In genomic region chr2:118913551-118914276, GRCm38 (mm10) we compare ENCODE assay signal across 8 mouse cellular contexts. TPM values are rescaled to one million over a fixed set of nuclear protein-coding genes. Genes with fewer than 3 reads are reported as not detected.
DNase-seq lines count a peak whose midpoint lies in the region; ATAC-seq and TF ChIP-seq lines count a peak whose summit lies in the region.

No protein-coding gene starts in this region.

- no peak overlapping the region for H3K9ac ChIP-seq in heart, embryonic 11.5 days (ENCODE audit: low read depth, low read length)
- no peak overlapping the region for H3K9ac ChIP-seq in forebrain, embryonic 12.5 days

- H3K4me2 ChIP-seq in heart, embryonic 11.5 days: no peak overlapping the region
- no peak overlapping the region for H3K4me2 ChIP-seq in forebrain, embryonic 12.5 days

- H3K4me1 ChIP-seq in heart, embryonic 11.5 days (ENCODE audit: control insufficient read depth, insufficient read depth, low read length): peaks cover 28% of the 10 kb centered on the region
- H3K4me1 ChIP-seq in forebrain, embryonic 12.5 days: peaks cover 30% of the 10 kb centered on the region
- H3K4me1 ChIP-seq in lung, adult 2 months (ENCODE audit: control insufficient read depth, insufficient read depth, low read length): peaks cover 12% of the 10 kb centered on the region

- H3K27ac ChIP-seq in heart, embryonic 11.5 days (ENCODE audit: low read depth, low read length): no peak overlapping the region
- no peak overlapping the region for H3K27ac ChIP-seq in forebrain, embryonic 12.5 days

- 57% methylated on average over 11 of the region's 11 CpGs for WGBS in heart, embryonic 11.5 days (ENCODE audit: insufficient replicate concordance)
- 67% methylated on average over 11 of the region's 11 CpGs for WGBS in forebrain, embryonic 12.5 days
- WGBS in lung, adult 2 months: 59% methylated on average over 11 of the region's 11 CpGs

- no peak for ATAC-seq in heart, embryonic 11.5 days (replicated peaks; ENCODE audit: insufficient number of reproducible peaks, low FRiP score, low TSS enrichment)
- ATAC-seq in forebrain, embryonic 12.5 days (ENCODE audit: low FRiP score): 0 out of 2 replicates have a peak, but pooled peaks have one; percentile 37

- no peaks in the 10 kb centered on the region for H3K9me3 ChIP-seq in heart, embryonic 11.5 days (replicated peaks; ENCODE audit: control insufficient read depth, low read length)
- no peaks in the 10 kb centered on the region for H3K9me3 ChIP-seq in forebrain, embryonic 12.5 days

- H3K4me3 ChIP-seq in heart, embryonic 11.5 days (ENCODE audit: low read depth, low read length): no peak overlapping the region
- H3K4me3 ChIP-seq in forebrain, embryonic 12.5 days (replicated peaks): no peak overlapping the region
- no peak overlapping the region for H3K4me3 ChIP-seq in lung, adult 2 months (replicated peaks; ENCODE audit: extremely low read depth, low read depth, low read length)

- peak; percentile 93 for DNase-seq in heart, adult 11 months
- DNase-seq in adrenal gland, postnatal 36 days: peak; percentile 60 to 64
- DNase-seq in kidney, postnatal 36 days: peak; percentile 78 to 82
- no peak for DNase-seq in thymus, postnatal 36 days
- DNase-seq in lung, adult 2 months: no peak
- DNase-seq in right cerebral cortex, postnatal 36 days (ENCODE audit: low spot score in 2 of 2): no peak

- TF ChIP-seq CTCF in lung, adult 2 months (IDR thresholded peaks at IDR 0.05; ENCODE audit: insufficient read depth, low read length): no peak

- no peaks in the 10 kb centered on the region for H3K36me3 ChIP-seq in heart, embryonic 11.5 days (ENCODE audit: control insufficient read depth, insufficient read depth, low read length)
- H3K36me3 ChIP-seq in forebrain, embryonic 12.5 days (replicated peaks): peaks cover 16% of the 10 kb centered on the region; the same call in 1 of the 2 replicates

- TF ChIP-seq POLR2A in lung, adult 2 months (IDR thresholded peaks at IDR 0.05; ENCODE audit: borderline replicate concordance, extremely low read depth, low read depth, low read length): no peak

- H3K27me3 ChIP-seq in heart, embryonic 11.5 days (ENCODE audit: control insufficient read depth, insufficient read depth, low read length): no peaks in the 10 kb centered on the region
- H3K27me3 ChIP-seq in forebrain, embryonic 12.5 days: no peaks in the 10 kb centered on the region

RNA-seq across cellular contexts. Expression of gene Chst14, which starts 12.6 kb away (rescaled TPM):
- polyA plus RNA-seq in heart, embryonic 11.5 days (2014; fragmentation: Nextera tagmentation; extraction: Ambion mirVana): 19.6 and 22.3 TPM in 2 replicates
- total RNA-seq in adrenal gland, postnatal 36 days (2021): 10 to 100 TPM in 1 of 2 experiments, 1 to 10 TPM in 1; 9.7 to 15.0 TPM
- 12.9 and 14.7 TPM in 2 replicates for polyA plus RNA-seq in forebrain, embryonic 12.5 days (2016; fragmentation: Nextera tagmentation; extraction: Ambion mirVana)
- polyA plus RNA-seq in lung, adult 2 months (2012; rRNA removed): 22.3 and 28.4 TPM in 2 replicates

RNA-seq across cellular contexts. Expression of gene Bahd1, which starts 13.5 kb away (rescaled TPM):
- 0.77 and 1.1 TPM in 2 replicates for polyA plus RNA-seq in heart, embryonic 11.5 days (2014; fragmentation: Nextera tagmentation; extraction: Ambion mirVana)
- 10 to 100 TPM; 40.3 to 42.3 TPM for total RNA-seq in adrenal gland, postnatal 36 days (2021)
- 5.5 TPM in 2 replicates for polyA plus RNA-seq in forebrain, embryonic 12.5 days (2016; fragmentation: Nextera tagmentation; extraction: Ambion mirVana)
- 18.7 and 21.0 TPM in 2 replicates for polyA plus RNA-seq in lung, adult 2 months (2012; rRNA removed)

RNA-seq across cellular contexts. Expression of gene Ivd, which starts 52.0 kb away (rescaled TPM):
- 52.5 and 63.2 TPM in 2 replicates for polyA plus RNA-seq in heart, embryonic 11.5 days (2014; fragmentation: Nextera tagmentation; extraction: Ambion mirVana)
- total RNA-seq in adrenal gland, postnatal 36 days (2021): 100 to 1,000 TPM; 171 to 443 TPM
- polyA plus RNA-seq in forebrain, embryonic 12.5 days (2016; fragmentation: Nextera tagmentation; extraction: Ambion mirVana): 50.8 and 56.3 TPM in 2 replicates
- polyA plus RNA-seq in lung, adult 2 months (2012; rRNA removed): 56.4 and 77.5 TPM in 2 replicates

Comparison
In these comparisons a context has a peak if more than half of its experiments do, and no peak if none do; other contexts are left out.
1. DNase-seq: peak in heart, adult 11 months (single experiment), adrenal gland, postnatal 36 days (2 of 2) and kidney, postnatal 36 days (2 of 2); none in thymus, postnatal 36 days (0 of 2), lung, adult 2 months (single experiment) and right cerebral cortex, postnatal 36 days (0 of 2).